Mouse (Mus musculus): ENCODE results near the gene Tysnd1. TPM values are rescaled to one million over a fixed set of nuclear protein-coding genes. Genes with fewer than 3 reads are reported as not detected.

Tysnd1 gene
- 32.0 and 32.1 TPM in 2 replicates for polyA plus RNA-seq (2014; fragmentation: Nextera tagmentation; extraction: Ambion mirVana)

DNA sequence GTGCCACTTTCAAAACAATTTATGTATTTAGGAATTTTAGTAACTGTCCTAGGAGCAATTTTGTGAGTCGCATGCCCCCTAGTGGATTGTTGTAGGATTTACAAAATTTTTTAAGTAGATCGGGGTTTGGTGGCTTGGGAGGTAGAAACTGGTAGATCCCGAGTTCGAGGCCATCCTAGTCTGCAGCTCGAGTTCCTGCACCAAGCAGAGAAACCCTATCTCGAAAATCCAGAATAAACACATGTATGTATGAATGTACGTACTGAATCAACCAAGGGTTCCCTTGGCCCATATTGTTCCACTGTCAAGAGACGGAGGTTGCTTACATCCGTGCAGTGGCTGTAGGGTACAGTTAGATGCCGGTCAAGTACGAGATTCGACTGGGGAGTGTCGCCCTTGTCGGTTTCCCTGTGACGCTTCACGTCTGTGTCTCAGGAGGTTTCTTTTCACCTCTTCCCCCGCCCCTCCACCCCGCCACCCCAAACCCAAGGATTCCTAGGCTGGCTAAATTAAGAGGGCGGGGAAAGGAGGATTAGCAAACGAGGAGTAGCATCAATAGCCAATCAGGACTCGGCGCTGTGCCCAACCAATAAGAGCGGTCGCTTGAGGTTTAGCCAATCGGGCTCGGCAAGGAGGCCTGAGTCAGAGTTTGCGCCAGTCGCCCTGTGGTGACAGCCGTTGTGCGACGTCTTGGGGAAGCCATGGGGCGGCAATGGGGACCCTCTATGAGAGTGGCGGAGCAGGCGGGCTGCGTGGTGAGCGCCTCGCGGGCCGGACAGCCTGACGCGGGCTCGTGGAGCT, at the start of gene Tysnd1:
Gene Tysnd1 (plus strand): TSS at position 645 of the 801 bp plus-strand sequence.
- ATAC-seq (ENCODE audit: low FRiP score) = peak; percentile 97
- no peaks in the 10 kb centered on the region for H3K27me3 ChIP-seq (ENCODE audit: control insufficient read depth, insufficient read depth, low read length)
- H3K27ac ChIP-seq = peak within 1 kb of the TSS; percentile 75
- peak within 1 kb of the TSS; percentile 98 for H3K4me3 ChIP-seq (replicated peaks; ENCODE audit: low read length)
- H3K36me3 ChIP-seq (replicated peaks; ENCODE audit: control insufficient read depth, insufficient read depth) = peaks cover 42% of the 10 kb centered on the region
- peak; percentile 97 for DNase-seq (ENCODE audit: low spot score)
- H3K9ac ChIP-seq = peak within 1 kb of the TSS; percentile 79
- peaks cover 17% of the 10 kb centered on the region for H3K4me1 ChIP-seq (replicated peaks; ENCODE audit: control insufficient read depth, insufficient read depth, low read length)
- peak within 1 kb of the TSS; percentile 100 for H3K4me2 ChIP-seq (replicated peaks)
- 1% methylated on average over 42 of the region's 42 CpGs for WGBS
- H3K9me3 ChIP-seq (ENCODE audit: control insufficient read depth, low read length) = no peaks in the 10 kb centered on the region

DNA sequence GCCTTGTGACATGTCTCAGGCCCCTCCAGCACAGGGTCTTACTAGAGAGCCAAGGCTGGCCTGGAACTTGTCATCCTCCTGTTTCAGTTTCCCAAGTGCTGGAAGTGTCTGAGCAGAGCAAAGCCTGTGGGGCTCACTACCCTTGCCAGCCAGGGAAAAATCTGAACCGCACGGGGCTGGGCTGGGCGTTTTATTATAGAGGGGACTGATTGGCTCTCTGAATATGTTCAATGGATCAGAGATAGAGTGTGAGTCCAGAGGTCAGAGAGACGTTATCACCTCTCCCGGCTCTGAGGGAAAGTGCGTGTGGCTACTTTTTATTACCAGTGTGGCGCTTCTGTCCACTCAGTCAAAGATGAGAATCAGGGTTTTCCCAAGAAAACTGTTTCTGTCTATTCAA, 48.8 kb upstream of the Tysnd1 start:
- Histone ChIP-seq H3K4me2 (replicated peaks) (no peak overlapping the region), H3K4me1 (replicated peaks; ENCODE audit: control insufficient read depth, insufficient read depth, low read length) (peaks cover 14% of the 10 kb centered on the region), H3K27me3 (ENCODE audit: control insufficient read depth, insufficient read depth, low read length) (no peaks in the 10 kb centered on the region), H3K9ac (no peak overlapping the region), H3K27ac (no peak overlapping the region), H3K36me3 (replicated peaks; ENCODE audit: control insufficient read depth, insufficient read depth) (no peaks in the 10 kb centered on the region), H3K9me3 (ENCODE audit: control insufficient read depth, low read length) (no peaks in the 10 kb centered on the region), H3K4me3 (replicated peaks; ENCODE audit: low read length) (no peak overlapping the region)
- WGBS = 73% methylated on average over 7 of the region's 7 CpGs
- no peak for DNase-seq (ENCODE audit: low spot score)
- no peak for ATAC-seq (ENCODE audit: low FRiP score)

DNA sequence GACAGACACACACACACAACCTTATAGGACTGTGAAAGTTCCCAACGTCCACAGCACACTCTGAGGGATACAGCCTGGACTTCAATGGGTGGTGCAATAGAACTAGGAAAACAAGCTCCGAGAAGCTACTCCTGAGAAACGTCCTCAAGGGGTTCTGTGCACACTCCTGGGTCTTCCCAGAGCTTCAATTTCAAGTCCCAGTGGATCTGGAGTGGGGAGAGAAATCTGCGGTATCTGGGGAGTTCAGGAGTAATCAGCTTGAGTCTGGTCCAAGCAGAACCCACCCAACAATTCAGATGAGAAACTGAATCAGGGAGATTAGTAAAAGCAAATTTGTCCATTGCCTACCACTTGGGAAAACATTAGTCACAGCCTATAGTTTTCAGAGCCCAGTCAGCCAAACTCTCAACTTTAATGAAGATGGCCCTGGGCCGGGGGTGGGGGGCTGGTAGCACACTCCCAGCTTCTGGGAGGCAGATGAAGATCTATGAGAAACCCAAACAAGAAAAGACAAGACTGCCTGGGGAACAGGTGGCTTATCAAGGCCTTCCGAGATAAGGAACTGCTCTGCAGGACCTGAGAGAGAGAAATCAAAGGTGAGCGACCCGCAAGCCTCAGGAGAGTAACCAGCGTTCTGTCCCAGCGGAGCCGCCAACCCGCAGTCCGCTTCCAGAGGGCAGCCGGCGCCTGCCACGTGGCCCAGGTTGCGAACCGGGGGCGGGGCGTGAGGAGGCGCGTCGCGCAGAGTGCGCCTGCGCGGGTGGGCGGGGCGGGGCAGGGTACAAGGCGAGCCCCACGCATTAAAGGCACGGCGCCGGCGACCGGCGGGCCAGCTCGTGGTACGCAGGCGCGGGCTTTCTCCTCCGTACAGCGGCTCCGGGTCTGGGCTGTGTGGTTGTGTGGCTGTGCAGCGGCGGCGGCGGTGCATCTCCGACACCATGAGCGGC, 47.3 kb upstream of the Tysnd1 start, which contains the start of gene Ppa1:
Gene Ppa1 (plus strand): TSS at position 763 of the 947 bp plus-strand sequence.
- WGBS = 3% methylated on average over 47 of the region's 50 CpGs
- H3K27ac ChIP-seq = peak within 1 kb of the TSS; percentile 80
- peaks cover 9% of the 10 kb centered on the region for H3K36me3 ChIP-seq (replicated peaks; ENCODE audit: control insufficient read depth, insufficient read depth)
- H3K4me1 ChIP-seq (replicated peaks; ENCODE audit: control insufficient read depth, insufficient read depth, low read length) = peaks cover 14% of the 10 kb centered on the region
- no peaks in the 10 kb centered on the region for H3K9me3 ChIP-seq (ENCODE audit: control insufficient read depth, low read length)
- no peaks in the 10 kb centered on the region for H3K27me3 ChIP-seq (ENCODE audit: control insufficient read depth, insufficient read depth, low read length)
- DNase-seq (ENCODE audit: low spot score) (peak; percentile 89), ATAC-seq (ENCODE audit: low FRiP score) (peak; percentile 98)
- H3K4me2 ChIP-seq (replicated peaks) = peak within 1 kb of the TSS; percentile 85
- H3K4me3 ChIP-seq (replicated peaks; ENCODE audit: low read length) = peak within 1 kb of the TSS; percentile 72
- H3K9ac ChIP-seq = peak within 1 kb of the TSS; percentile 87

DNA sequence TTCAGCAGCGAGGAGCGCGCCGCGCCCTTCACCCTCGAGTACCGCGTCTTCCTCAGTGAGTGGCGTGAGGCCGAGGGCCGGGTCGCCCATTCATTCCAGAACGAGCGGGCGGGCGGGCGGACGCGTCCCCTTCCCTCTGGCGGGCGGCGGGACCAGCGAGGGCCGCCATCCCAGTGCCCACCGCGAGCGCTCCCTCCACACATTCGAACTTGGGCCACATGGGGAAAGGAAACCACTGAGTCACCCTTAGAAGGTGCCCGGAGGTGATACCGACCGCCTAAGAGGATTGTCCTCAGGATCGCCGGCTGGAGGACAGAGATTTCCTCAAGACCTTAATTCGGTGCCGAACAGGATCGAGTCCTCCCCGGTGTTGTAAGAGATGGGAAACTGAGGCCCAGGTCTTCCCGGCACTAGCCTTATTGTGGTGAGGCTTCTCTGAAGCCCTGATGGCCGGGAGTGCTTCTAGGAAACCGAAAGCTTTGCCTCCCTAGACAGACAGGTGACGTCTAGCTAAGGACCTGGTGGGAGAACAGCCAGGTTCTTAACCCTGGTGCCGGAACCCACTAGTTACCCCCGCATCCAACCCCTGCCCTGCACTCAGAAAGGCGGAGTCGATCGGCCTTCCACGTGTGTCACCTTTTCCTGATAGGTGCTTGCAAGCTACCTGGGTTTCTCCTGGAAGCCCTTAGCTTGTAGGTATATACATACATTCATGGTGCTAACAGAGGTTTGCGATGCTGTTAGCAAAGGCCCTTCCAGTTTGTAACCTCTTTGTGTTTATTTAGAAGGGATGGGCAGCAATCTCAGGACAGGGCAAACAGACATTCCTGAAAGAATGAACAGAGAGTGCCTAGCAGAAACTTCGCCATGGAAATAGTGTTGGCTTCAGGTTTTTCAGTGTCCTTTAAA, 46.3 kb upstream of the Tysnd1 start:
- peak; percentile 79 for ATAC-seq (ENCODE audit: low FRiP score)
- Histone ChIP-seq H3K4me3 (replicated peaks; ENCODE audit: low read length) (peak overlapping the region; percentile 72), H3K4me1 (replicated peaks; ENCODE audit: control insufficient read depth, insufficient read depth, low read length) (peaks cover 14% of the 10 kb centered on the region)

DNA sequence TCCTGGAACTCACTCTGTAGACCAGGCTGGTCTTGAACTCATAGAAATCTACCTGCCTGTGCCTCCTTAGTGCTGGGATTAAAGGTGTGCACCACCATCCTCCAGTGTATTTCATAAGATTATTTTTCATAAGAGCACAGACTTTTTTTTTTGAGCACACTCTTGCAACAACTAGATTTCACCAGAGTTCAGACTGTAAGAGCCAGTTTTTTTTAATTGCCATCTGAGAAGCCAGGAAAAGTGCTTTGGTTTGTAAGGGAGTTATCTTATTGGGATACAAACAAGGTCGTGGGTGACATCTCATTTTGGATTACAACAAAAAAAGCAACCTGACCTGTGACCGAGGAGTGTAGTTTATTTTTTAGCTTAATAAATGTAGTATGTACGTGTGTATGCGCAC, 41.2 kb upstream of the Tysnd1 start:
- no peak for DNase-seq (ENCODE audit: low spot score)
- Histone ChIP-seq H3K27me3 (ENCODE audit: control insufficient read depth, insufficient read depth, low read length) (no peaks in the 10 kb centered on the region), H3K9me3 (ENCODE audit: control insufficient read depth, low read length) (no peaks in the 10 kb centered on the region), H3K4me1 (replicated peaks; ENCODE audit: control insufficient read depth, insufficient read depth, low read length) (peaks cover 6% of the 10 kb centered on the region), H3K9ac (no peak overlapping the region), H3K36me3 (replicated peaks; ENCODE audit: control insufficient read depth, insufficient read depth) (peaks cover 34% of the 10 kb centered on the region), H3K27ac (no peak overlapping the region), H3K4me2 (replicated peaks) (no peak overlapping the region), H3K4me3 (replicated peaks; ENCODE audit: low read length) (no peak overlapping the region)
- no peak for ATAC-seq (ENCODE audit: low FRiP score)
- WGBS = 94% methylated on average over 4 of the region's 4 CpGs

More for the DNA sequence above, 46.3 kb upstream of the Tysnd1 start:
- Histone ChIP-seq H3K36me3 (replicated peaks; ENCODE audit: control insufficient read depth, insufficient read depth) (peaks cover 18% of the 10 kb centered on the region), H3K27ac (peak overlapping the region; percentile 80), H3K4me2 (replicated peaks) (peak overlapping the region; percentile 85), H3K27me3 (ENCODE audit: control insufficient read depth, insufficient read depth, low read length) (no peaks in the 10 kb centered on the region), H3K9me3 (ENCODE audit: control insufficient read depth, low read length) (no peaks in the 10 kb centered on the region), H3K9ac (peak overlapping the region; percentile 87)
- WGBS = 1% methylated on average over 46 of the region's 49 CpGs
- DNase-seq (ENCODE audit: low spot score) = peak; percentile 44

DNA sequence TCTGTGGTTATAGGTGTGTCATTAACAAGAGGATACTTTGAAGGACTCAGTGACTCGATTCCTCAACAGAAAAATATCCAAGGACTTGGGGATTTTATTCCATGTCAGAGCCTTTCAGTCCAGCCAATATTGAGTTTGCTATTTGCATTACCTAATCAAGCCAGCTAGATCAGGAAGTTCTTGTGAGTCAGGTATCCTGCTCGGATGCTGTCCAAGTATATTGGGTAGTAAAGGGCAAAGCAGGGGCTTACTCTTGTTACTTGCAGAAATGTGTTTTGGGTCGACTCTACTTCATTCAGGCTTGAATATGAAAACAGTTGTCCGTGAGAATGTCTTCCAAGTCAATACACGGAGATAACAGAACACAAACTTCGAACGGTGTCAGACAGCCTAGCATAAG, 40.6 kb upstream of the Tysnd1 start:
- WGBS = 93% methylated on average over 7 of the region's 7 CpGs
- no peak overlapping the region for H3K27ac ChIP-seq
- H3K4me1 ChIP-seq (replicated peaks; ENCODE audit: control insufficient read depth, insufficient read depth, low read length) = 0 out of 2 replicates have a peak, but pooled peaks cover under 1% of the 10 kb centered on the region
- no peaks in the 10 kb centered on the region for H3K27me3 ChIP-seq (ENCODE audit: control insufficient read depth, insufficient read depth, low read length)
- no peak overlapping the region for H3K4me3 ChIP-seq (replicated peaks; ENCODE audit: low read length)
- peaks cover 39% of the 10 kb centered on the region for H3K36me3 ChIP-seq (replicated peaks; ENCODE audit: control insufficient read depth, insufficient read depth)
- no peak overlapping the region for H3K4me2 ChIP-seq (replicated peaks)
- DNase-seq (ENCODE audit: low spot score) (no peak), ATAC-seq (ENCODE audit: low FRiP score) (no peak)
- H3K9ac ChIP-seq = no peak overlapping the region
- no peaks in the 10 kb centered on the region for H3K9me3 ChIP-seq (ENCODE audit: control insufficient read depth, low read length)

DNA sequence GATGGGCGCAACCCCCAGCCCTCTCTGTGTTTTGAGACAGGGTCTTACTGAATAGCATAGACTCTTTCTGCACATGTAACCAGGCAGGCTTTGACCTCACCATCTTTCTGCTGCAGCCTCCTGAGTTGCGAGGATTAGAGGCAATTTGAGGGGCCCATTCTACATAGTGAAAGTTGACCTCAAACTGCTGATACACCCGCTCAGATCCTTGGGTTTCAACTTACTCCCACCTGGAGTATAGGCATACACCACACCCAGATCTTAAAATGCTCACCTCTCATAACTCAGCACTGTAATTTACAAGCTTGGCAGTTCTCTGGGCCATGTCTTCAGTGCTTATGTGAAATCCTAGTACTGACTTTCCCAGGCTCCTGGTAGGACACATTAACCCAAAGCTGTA, 40.1 kb upstream of the Tysnd1 start:
- WGBS = 97% methylated on average over 3 of the region's 3 CpGs

DNA sequence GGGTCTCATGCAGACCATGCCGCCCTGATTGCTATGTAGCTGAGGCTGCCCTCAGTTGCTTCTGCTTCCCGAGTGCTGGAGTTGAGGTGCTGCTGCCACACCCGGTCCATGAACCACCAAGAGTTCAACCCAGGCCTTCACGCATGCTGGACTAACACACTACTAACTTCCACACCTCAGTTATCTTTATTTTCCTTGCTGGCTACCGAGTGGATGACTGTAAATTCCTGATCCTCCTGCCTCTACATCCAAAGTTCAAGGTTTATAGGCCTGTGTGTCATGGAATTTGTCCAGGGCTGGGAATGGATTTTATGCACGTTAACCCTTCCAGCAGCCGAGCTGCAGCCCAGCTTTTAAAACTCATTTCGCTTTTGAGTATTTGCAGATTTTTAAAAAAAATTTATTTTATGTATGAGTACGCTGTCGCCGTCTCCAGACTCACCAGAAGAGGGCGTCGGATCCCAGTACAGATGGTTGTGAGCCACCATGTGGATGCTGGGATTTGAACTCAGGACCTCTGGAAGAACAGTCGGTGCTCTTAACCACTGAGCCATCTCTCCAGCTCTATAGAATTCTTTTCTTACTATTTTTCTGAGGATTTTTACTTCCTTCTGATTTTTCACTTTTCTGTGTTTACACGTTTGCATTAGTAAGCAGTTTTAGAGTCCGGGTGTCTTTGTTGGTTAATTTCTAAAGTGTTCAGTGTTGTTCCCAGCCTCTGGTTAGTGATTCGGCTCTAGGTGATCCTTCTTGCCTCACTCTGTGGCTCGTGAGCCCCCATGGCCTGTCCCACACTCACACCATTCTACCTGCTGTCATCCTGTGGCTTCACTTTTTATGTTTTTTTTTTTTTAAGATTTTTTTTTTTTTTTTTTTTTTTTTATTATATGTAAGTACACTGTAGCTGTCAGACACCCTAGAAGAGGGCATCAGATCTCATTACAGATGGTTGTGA, 38.1 kb upstream of the Tysnd1 start:
- Histone ChIP-seq H3K4me2 (replicated peaks) (no peak overlapping the region), H3K27me3 (ENCODE audit: control insufficient read depth, insufficient read depth, low read length) (no peaks in the 10 kb centered on the region), H3K9me3 (ENCODE audit: control insufficient read depth, low read length) (no peaks in the 10 kb centered on the region), H3K9ac (no peak overlapping the region), H3K36me3 (replicated peaks; ENCODE audit: control insufficient read depth, insufficient read depth) (peaks cover 64% of the 10 kb centered on the region), H3K4me1 (replicated peaks; ENCODE audit: control insufficient read depth, insufficient read depth, low read length) (no peaks in the 10 kb centered on the region), H3K27ac (no peak overlapping the region), H3K4me3 (replicated peaks; ENCODE audit: low read length) (no peak overlapping the region)
- ATAC-seq (ENCODE audit: low FRiP score) (no peak), DNase-seq (ENCODE audit: low spot score) (no peak)
- 93% methylated on average over 18 of the region's 18 CpGs for WGBS

More for the DNA sequence above, 40.1 kb upstream of the Tysnd1 start:
- ATAC-seq (ENCODE audit: low FRiP score) (no peak), DNase-seq (ENCODE audit: low spot score) (no peak)
- Histone ChIP-seq H3K4me2 (replicated peaks) (no peak overlapping the region), H3K4me1 (replicated peaks; ENCODE audit: control insufficient read depth, insufficient read depth, low read length) (no peaks in the 10 kb centered on the region), H3K4me3 (replicated peaks; ENCODE audit: low read length) (no peak overlapping the region), H3K27me3 (ENCODE audit: control insufficient read depth, insufficient read depth, low read length) (no peaks in the 10 kb centered on the region), H3K9ac (no peak overlapping the region), H3K9me3 (ENCODE audit: control insufficient read depth, low read length) (no peaks in the 10 kb centered on the region), H3K27ac (no peak overlapping the region), H3K36me3 (replicated peaks; ENCODE audit: control insufficient read depth, insufficient read depth) (peaks cover 44% of the 10 kb centered on the region)

All from hindbrain, embryonic 14.5 days (tissue).